Mouse (Mus musculus): ENCODE measurements at regions not wholly inside any gene's neighbourhood (a gene's known extent, or its start where the extent isn't known, plus 50 kb on each side); places are given as distances from the start of the nearest gene placed in this dataset.

GRCm38 (mm10) chr8:30916184-30916751 is 2512.2 kb upstream of the 5930422O12Rik start:
- no peak for ATAC-seq
- Histone ChIP-seq H3K4me2 (peak overlapping the region; percentile 55), H3K27ac (no peak overlapping the region), H3K9ac (no peak overlapping the region), H3K36me3 (no peaks in the 10 kb centered on the region), H3K4me3 (peak overlapping the region; percentile 31), H3K27me3 (replicated peaks) (no peaks in the 10 kb centered on the region), H3K9me3 (replicated peaks) (no peaks in the 10 kb centered on the region), H3K4me1 (no peaks in the 10 kb centered on the region)
- 8% methylated on average over 12 of the region's 12 CpGs for WGBS (ENCODE audit: insufficient replicate concordance)

GRCm38 (mm10) chr8:30921451-30921850 is 2507.1 kb upstream of the 5930422O12Rik start:
- no peaks in the 10 kb centered on the region for H3K9me3 ChIP-seq (replicated peaks)
- no peak overlapping the region for H3K27ac ChIP-seq
- no peak overlapping the region for H3K4me2 ChIP-seq
- no peak for ATAC-seq
- H3K4me3 ChIP-seq: no peak overlapping the region
- no peak overlapping the region for H3K9ac ChIP-seq
- H3K4me1 ChIP-seq: no peaks in the 10 kb centered on the region
- H3K36me3 ChIP-seq: no peaks in the 10 kb centered on the region
- H3K27me3 ChIP-seq (replicated peaks): no peaks in the 10 kb centered on the region
- WGBS (ENCODE audit: insufficient replicate concordance): 81% methylated on average over 12 of the region's 12 CpGs

- Histone ChIP-seq H3K4me2 (no peak overlapping the region), H3K9ac (no peak overlapping the region), H3K4me1 (no peaks in the 10 kb centered on the region), H3K27me3 (replicated peaks) (no peaks in the 10 kb centered on the region), H3K9me3 (replicated peaks) (no peaks in the 10 kb centered on the region), H3K4me3 (no peak overlapping the region), H3K36me3 (no peaks in the 10 kb centered on the region), H3K27ac (no peak overlapping the region)
- 32% methylated on average over 18 of the region's 18 CpGs for WGBS (ENCODE audit: insufficient replicate concordance)
- ATAC-seq: no peak
Observed at GRCm38 (mm10) chr8:30923301-30924159, 2505.0 kb upstream of the 5930422O12Rik start.

GRCm38 (mm10) chr8:30924160-30924534 is 2504.4 kb upstream of the 5930422O12Rik start:
- Histone ChIP-seq H3K4me2 (no peak overlapping the region), H3K4me3 (no peak overlapping the region), H3K27me3 (replicated peaks) (no peaks in the 10 kb centered on the region), H3K9me3 (replicated peaks) (no peaks in the 10 kb centered on the region), H3K9ac (no peak overlapping the region), H3K27ac (no peak overlapping the region), H3K36me3 (no peaks in the 10 kb centered on the region), H3K4me1 (no peaks in the 10 kb centered on the region)
- WGBS (ENCODE audit: insufficient replicate concordance): 32% methylated on average over 5 of the region's 5 CpGs
- no peak for ATAC-seq

- Histone ChIP-seq H3K27me3 (replicated peaks) (no peaks in the 10 kb centered on the region), H3K4me2 (no peak overlapping the region), H3K36me3 (no peaks in the 10 kb centered on the region), H3K4me3 (no peak overlapping the region), H3K27ac (no peak overlapping the region), H3K9me3 (replicated peaks) (no peaks in the 10 kb centered on the region), H3K4me1 (no peaks in the 10 kb centered on the region), H3K9ac (no peak overlapping the region)
- no peak for ATAC-seq
- 52% methylated on average over 6 of the region's 6 CpGs for WGBS (ENCODE audit: insufficient replicate concordance)
Observed at GRCm38 (mm10) chr8:30924656-30925055, 2503.9 kb upstream of the 5930422O12Rik start.

- no peak overlapping the region for H3K9ac ChIP-seq
- no peak overlapping the region for H3K4me3 ChIP-seq
- H3K9me3 ChIP-seq (replicated peaks): no peaks in the 10 kb centered on the region
- H3K4me2 ChIP-seq: no peak overlapping the region
- H3K36me3 ChIP-seq: no peaks in the 10 kb centered on the region
- no peak overlapping the region for H3K27ac ChIP-seq
- H3K27me3 ChIP-seq (replicated peaks): no peaks in the 10 kb centered on the region
- H3K4me1 ChIP-seq: no peaks in the 10 kb centered on the region
- WGBS (ENCODE audit: insufficient replicate concordance): 63% methylated on average over 4 of the region's 4 CpGs
- no peak for ATAC-seq
Observed at GRCm38 (mm10) chr8:30937449-30938075, 2490.9 kb upstream of the 5930422O12Rik start.

- no peak overlapping the region for H3K9ac ChIP-seq
- H3K27me3 ChIP-seq (replicated peaks): no peaks in the 10 kb centered on the region
- WGBS (ENCODE audit: insufficient replicate concordance): 38% methylated on average over 4 of the region's 4 CpGs
- H3K4me2 ChIP-seq: no peak overlapping the region
- no peak overlapping the region for H3K4me3 ChIP-seq
- no peaks in the 10 kb centered on the region for H3K36me3 ChIP-seq
- H3K27ac ChIP-seq: no peak overlapping the region
- H3K9me3 ChIP-seq (replicated peaks): no peaks in the 10 kb centered on the region
- no peak for ATAC-seq
- no peaks in the 10 kb centered on the region for H3K4me1 ChIP-seq
Observed at GRCm38 (mm10) chr8:30940901-30941300, 2487.6 kb upstream of the 5930422O12Rik start.

GRCm38 (mm10) chr8:30941511-30942175 is 2486.9 kb upstream of the 5930422O12Rik start:
- Histone ChIP-seq H3K9ac (no peak overlapping the region), H3K4me2 (no peak overlapping the region), H3K9me3 (replicated peaks) (no peaks in the 10 kb centered on the region), H3K4me1 (no peaks in the 10 kb centered on the region), H3K27me3 (replicated peaks) (no peaks in the 10 kb centered on the region), H3K4me3 (no peak overlapping the region), H3K27ac (no peak overlapping the region), H3K36me3 (no peaks in the 10 kb centered on the region)
- ATAC-seq: no peak
- whole genome bisulfite sequencing (ENCODE audit: insufficient replicate concordance): 77% methylated on average over 11 of the region's 11 CpGs

GRCm38 (mm10) chr8:30946154-30947065 is 2482.1 kb upstream of the 5930422O12Rik start:
- 58% methylated on average over 10 of the region's 10 CpGs for WGBS (ENCODE audit: insufficient replicate concordance)
- H3K4me2 ChIP-seq: no peak overlapping the region
- no peaks in the 10 kb centered on the region for H3K27me3 ChIP-seq (replicated peaks)
- H3K27ac ChIP-seq: no peak overlapping the region
- no peaks in the 10 kb centered on the region for H3K4me1 ChIP-seq
- no peak for ATAC-seq
- no peak overlapping the region for H3K4me3 ChIP-seq
- H3K9me3 ChIP-seq (replicated peaks): no peaks in the 10 kb centered on the region
- H3K36me3 ChIP-seq: no peaks in the 10 kb centered on the region
- H3K9ac ChIP-seq: no peak overlapping the region

- Histone ChIP-seq H3K4me2 (no peak overlapping the region), H3K27me3 (replicated peaks) (no peaks in the 10 kb centered on the region), H3K27ac (no peak overlapping the region), H3K9me3 (replicated peaks) (no peaks in the 10 kb centered on the region), H3K36me3 (no peaks in the 10 kb centered on the region), H3K4me1 (no peaks in the 10 kb centered on the region), H3K4me3 (no peak overlapping the region), H3K9ac (no peak overlapping the region)
- ATAC-seq: no peak
Observed at GRCm38 (mm10) chr8:30952818-30953217, 2475.7 kb upstream of the 5930422O12Rik start.

- peak overlapping the region; percentile 42 for H3K4me2 ChIP-seq
- no peaks in the 10 kb centered on the region for H3K36me3 ChIP-seq
- peak overlapping the region; percentile 19 for H3K4me3 ChIP-seq
- H3K27me3 ChIP-seq (replicated peaks): no peaks in the 10 kb centered on the region
- no peaks in the 10 kb centered on the region for H3K9me3 ChIP-seq (replicated peaks)
- WGBS (ENCODE audit: insufficient replicate concordance): 35% methylated on average over 17 of the region's 17 CpGs
- H3K4me1 ChIP-seq: no peaks in the 10 kb centered on the region
- ATAC-seq: no peak
- no peak overlapping the region for H3K27ac ChIP-seq
- H3K9ac ChIP-seq: no peak overlapping the region
Observed at GRCm38 (mm10) chr8:30959436-30960180, 2468.9 kb upstream of the 5930422O12Rik start.
